Mouse (Mus musculus) inflammation-experienced regulatory T-cells, adult 6 months (primary cell): ENCODE results near the gene Colgalt2. TPM values are rescaled to one million over a fixed set of nuclear protein-coding genes. Genes with fewer than 3 reads are reported as not detected.

Source experiments
- ATAC-seq: one replicate; pipeline ENCODE4 v1.8.0; 2017
- polyA plus RNA-seq, 3 experiments: library from polyadenylated mRNA; unstranded; fragments of 100-300 nt; shearing (Covaris generic); gene quantifications; one replicate each; pipeline ENCODE4 v1.2.1; 2017

Gene Colgalt2
- polyA plus RNA-seq, 3 experiments from 2014 or later, result not detected

- no peak for ATAC-seq
Measured at GRCm38 (mm10) chr1:152538817-152539216, 139.2 kb downstream of the Colgalt2 start.

GRCm38 (mm10) chr1:152540304-152540887 is 140.8 kb downstream of the Colgalt2 start:
- ATAC-seq, result no peak

GRCm38 (mm10) chr1:152542747-152543378 is 143.2 kb downstream of the Colgalt2 start:
- ATAC-seq, result no peak

- ATAC-seq, result no peak
Measured at GRCm38 (mm10) chr1:152543449-152544159, 144.0 kb downstream of the Colgalt2 start.

GRCm38 (mm10) chr1:152549061-152549738 is 149.6 kb downstream of the Colgalt2 start:
- ATAC-seq, result no peak

GRCm38 (mm10) chr1:152550544-152550943 is 150.9 kb downstream of the Colgalt2 start:
- no peak for ATAC-seq

GRCm38 (mm10) chr1:152550973-152551372 is 151.3 kb downstream of the Colgalt2 start:
- ATAC-seq, result no peak

- ATAC-seq, result no peak
Measured at GRCm38 (mm10) chr1:152553912-152554547, 154.4 kb downstream of the Colgalt2 start.

GRCm38 (mm10) chr1:152555944-152556573 is 156.4 kb downstream of the Colgalt2 start:
- ATAC-seq, result no peak

GRCm38 (mm10) chr1:152556576-152557281 is 157.1 kb downstream of the Colgalt2 start:
- no peak for ATAC-seq

Other genes starting within 250 kb of the Colgalt2 start
- gene Tsen15, start 13.1 kb upstream of the Colgalt2 start, polyA plus RNA-seq, result 10 to 100 TPM; 14.8 to 17.5 (median 15.4) TPM